Mouse (Mus musculus) retina, postnatal 1 day (tissue): ENCODE measurements around the gene Aldoart2.
"Not testable (repeated sequence)": the region's sequence is repeated elsewhere in the genome, so short reads cannot be mapped to it uniquely, and the experiment has no call there.

Experiments
- DNase-seq: peaks from one replicate; pipeline ENCODE4 v3.0.0-alpha.2; 2012

The Aldoart2 gene

DNA sequence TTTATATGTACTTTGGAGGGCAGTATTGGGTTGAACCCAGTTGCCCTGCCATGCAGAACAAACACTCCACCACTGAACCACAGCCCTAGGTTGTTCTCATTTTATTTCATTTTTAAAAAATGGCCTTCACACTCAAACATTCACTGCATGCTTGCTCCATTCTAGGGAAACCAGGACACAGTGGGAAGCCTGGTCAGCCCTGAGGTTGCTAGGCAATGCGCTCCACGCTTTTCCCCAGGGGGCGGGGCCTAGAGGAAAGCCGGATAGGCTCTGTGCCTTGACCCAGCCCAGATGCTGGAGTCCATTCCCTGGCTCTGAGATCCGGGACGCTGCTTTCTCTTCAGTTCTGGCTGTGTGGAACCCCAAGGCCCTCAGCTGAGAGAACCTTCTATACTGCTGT lies 8.8 kb downstream of the Aldoart2 start:
- peak; percentile 85 for DNase-seq

- not testable (repeated sequence) for DNase-seq
These were observed 21.9 kb downstream of the Aldoart2 start for GRCm38 (mm10) chr12:55586936-55587335.

- DNase-seq: no peak
These were observed 33.5 kb downstream of the Aldoart2 start for GRCm38 (mm10) chr12:55598537-55598886.

- DNase-seq: peak; percentile 78
These were observed 34.0 kb downstream of the Aldoart2 start, which contains the start of gene Insm2 for GRCm38 (mm10) chr12:55598887-55599561. Gene Insm2 (plus strand): TSS chr12:55599427.

DNA sequence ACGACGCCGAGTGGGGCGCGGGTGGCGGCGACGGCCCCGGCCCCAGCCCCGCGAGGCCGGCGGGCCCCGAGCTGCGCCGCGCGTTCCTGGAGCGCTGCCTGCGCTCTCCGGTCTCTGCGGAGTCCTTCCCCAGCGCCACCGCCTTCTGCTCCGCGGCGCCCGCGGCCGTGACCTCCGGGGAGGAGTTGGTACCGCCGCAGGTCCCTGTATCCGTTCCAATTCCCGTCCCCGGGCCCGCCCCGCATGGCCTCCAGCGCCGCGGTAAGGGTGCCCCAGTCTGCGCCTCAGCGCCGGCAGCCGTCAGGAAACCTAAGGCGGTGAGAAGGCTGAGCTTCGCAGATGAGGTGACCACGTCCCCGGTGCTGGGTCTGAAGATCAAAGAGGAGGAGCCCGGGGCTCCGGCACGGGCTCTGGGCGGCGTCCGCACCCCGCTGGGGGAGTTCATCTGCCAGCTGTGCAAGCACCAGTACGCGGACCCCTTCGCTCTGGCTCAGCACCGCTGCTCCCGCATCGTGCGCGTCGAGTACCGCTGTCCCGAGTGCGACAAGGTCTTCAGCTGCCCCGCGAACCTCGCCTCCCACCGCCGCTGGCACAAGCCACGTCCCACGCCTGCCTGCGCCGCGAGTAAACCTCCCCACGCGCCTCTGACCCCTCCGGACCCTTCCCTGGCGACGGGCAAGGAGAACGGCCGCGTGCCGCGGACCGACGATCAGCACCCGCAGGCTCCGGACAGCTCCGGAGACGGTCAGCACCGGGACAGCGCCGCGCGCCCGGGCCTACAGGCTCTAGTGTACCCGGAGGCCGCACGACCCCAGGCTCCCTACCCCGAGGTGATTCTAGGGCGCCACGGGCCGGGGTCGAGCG lies 34.8 kb downstream of the Aldoart2 start:
- peak; percentile 82 for DNase-seq

DNA sequence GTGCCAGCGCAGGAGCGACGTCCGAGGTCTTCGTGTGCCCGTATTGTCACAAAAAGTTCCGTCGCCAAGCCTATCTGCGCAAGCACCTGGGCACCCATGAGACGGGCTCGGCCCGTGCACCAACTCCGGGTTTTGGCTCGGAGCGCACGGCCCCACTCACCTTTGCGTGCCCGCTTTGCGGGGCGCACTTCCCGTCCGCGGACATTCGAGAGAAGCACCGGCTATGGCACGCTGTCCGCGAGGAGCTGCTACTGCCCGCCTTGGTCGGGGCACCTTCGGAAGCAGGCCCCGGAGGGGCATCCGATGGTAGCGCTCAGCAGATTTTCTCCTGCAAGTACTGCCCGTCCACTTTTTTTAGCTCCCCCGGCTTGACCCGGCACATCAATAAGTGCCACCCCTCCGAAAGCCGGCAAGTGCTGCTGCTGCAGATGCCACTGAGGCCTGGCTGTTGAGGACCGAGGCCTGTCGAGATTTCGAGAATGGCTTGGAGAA lies 35.5 kb downstream of the Aldoart2 start:
- DNase-seq: no peak

DNA sequence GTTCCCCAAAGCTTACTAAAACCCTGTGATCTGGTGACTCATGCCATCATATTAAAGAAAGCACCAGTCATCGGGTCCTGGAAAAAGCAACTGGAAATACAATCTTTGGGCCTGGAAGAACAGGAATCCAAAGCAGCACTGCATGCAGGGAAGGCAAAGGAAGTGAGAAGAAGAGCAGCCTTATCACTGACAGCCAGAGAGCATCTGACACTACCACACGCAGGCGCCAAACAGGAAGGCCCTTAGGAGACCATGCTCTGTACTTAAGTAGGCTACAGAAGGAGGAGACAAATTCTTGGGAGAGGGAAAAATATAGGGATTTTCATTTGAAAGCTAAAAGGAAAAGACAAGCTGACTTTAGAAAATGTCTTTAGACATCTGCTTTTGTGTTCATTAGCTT lies 39.4 kb downstream of the Aldoart2 start:
- no peak for DNase-seq

DNA sequence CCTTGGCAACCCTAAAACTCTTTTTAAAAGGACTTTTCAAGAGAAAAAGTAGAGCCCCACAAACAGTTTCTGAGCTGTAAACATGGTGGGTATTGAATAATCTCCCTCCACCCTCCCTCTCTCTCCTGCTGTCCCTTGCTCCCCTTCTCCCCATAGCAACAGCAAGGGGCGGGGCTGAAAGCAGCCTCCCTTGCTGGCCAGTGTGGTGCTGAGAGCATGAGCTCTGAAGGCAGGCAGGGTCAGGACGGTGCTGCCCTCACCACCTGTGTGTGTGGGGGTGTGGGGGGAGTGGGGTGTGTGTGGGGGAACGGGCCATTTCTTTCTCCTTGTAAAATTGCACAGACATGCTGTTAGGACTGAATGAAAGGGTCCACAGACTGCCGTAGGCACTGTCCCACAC lies 42.9 kb downstream of the Aldoart2 start:
- DNase-seq: peak; percentile 55

DNA sequence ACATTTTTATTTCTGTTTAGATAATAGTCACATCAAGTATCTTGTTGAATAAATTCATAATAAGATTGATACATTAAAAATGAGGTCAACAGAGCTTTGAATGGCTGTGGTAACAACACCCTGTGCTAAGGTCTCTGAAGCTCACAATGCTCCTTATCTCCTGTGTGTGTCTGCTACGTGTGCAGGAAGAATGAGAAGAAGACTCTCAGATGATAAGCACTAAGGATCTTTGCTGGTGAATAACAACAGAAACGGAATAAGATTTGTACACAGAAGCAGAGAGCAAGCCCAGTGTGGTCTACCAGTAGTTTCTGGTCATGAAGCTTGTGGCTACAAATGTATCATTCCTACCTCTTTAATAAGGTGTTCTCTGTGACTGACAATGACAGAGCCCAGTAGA lies 45.8 kb downstream of the Aldoart2 start:
- DNase-seq: no peak
